Mouse (Mus musculus) sigmoid colon, adult 10 weeks (tissue): ENCODE measurements around the gene Ptges2. TPM values are rescaled to one million over a fixed set of nuclear protein-coding genes. Genes with fewer than 3 reads are reported as not detected.

Experiments
- polyA plus RNA-seq: library from polyadenylated mRNA; stranded (reverse); fragments of 350-450 nt; fragmentation: Illumina TruSeq; extraction: RNeasy Lipid Tissue Mini Kit (QIAGEN cat#74804); gene quantifications from one replicate; pipeline ENCODE4 v1.2.3, GENCODE M21; 2014; ENCODE audit warnings: low read depth, low replicate concordance

Gene Ptges2
- 1.1 TPM for polyA plus RNA-seq

GRCm38 (mm10) chr2:32395484-32395945, at the start of gene Ptges2:
Ptges2 (plus strand) TSS chr2:32395896.

GRCm38 (mm10) chr2:32352151-32353006, 43.3 kb upstream of the Ptges2 start, which contains the start of gene Ciz1:
Ciz1 (plus strand) TSS chr2:32352327.

GRCm38 (mm10) chr2:32353007-32353542, 42.6 kb upstream of the Ptges2 start, which contains the start of gene Dnm1:
Dnm1 (minus strand) TSS chr2:32353338.

GRCm38 (mm10) chr2:32381775-32382223, 13.9 kb upstream of the Ptges2 start, which contains the start of gene 1110008P14Rik:
1110008P14Rik (minus strand) TSS chr2:32381938.

GRCm38 (mm10) chr2:32387706-32388490, 7.8 kb upstream of the Ptges2 start, which contains the start of gene Lcn2:
Lcn2 (minus strand) TSS chr2:32388252.

GRCm38 (mm10) chr2:32449761-32450754, 54.4 kb downstream of the Ptges2 start, which contains the start of gene Naif1:
Naif1 (plus strand) TSS chr2:32450457.

GRCm38 (mm10) chr2:32450881-32451844, 55.5 kb downstream of the Ptges2 start, which contains the start of gene Slc25a25:
Slc25a25 (minus strand) TSS chr2:32451445.

Other genes with a start within 250 kb of the Ptges2 start
- 18.6 TPM for gene Prrc2b, start 244.8 kb upstream of the Ptges2 start, polyA plus RNA-seq
- gene Pomt1, start 159.3 kb upstream of the Ptges2 start, polyA plus RNA-seq: 6.2 TPM
- gene Uck1, start 135.7 kb upstream of the Ptges2 start, polyA plus RNA-seq: 9.4 TPM
- 21.2 TPM for gene Golga2, start 108.5 kb upstream of the Ptges2 start, polyA plus RNA-seq
- 189 TPM for gene Swi5, start 107.8 kb upstream of the Ptges2 start, polyA plus RNA-seq
- 15.1 TPM for gene Ciz1, start 43.6 kb upstream of the Ptges2 start, polyA plus RNA-seq
- gene Dnm1, start 42.6 kb upstream of the Ptges2 start, polyA plus RNA-seq: 2.1 TPM
- gene 1110008P14Rik, start 14.0 kb upstream of the Ptges2 start, polyA plus RNA-seq: 1.0 TPM
- gene Lcn2, start 7.6 kb upstream of the Ptges2 start, polyA plus RNA-seq: 1.7 TPM
- 0.82 TPM for gene Naif1, start 54.6 kb downstream of the Ptges2 start, polyA plus RNA-seq
- 2.2 TPM for gene Slc25a25, start 55.5 kb downstream of the Ptges2 start, polyA plus RNA-seq
- gene Fam102a, start 139.4 kb downstream of the Ptges2 start, polyA plus RNA-seq: 20.4 TPM
- gene Dpm2, start 175.0 kb downstream of the Ptges2 start, polyA plus RNA-seq: 3.8 TPM
- gene Pip5kl1, start 178.9 kb downstream of the Ptges2 start, polyA plus RNA-seq: not detected
- not detected for gene 9430097D07Rik, start 179.8 kb downstream of the Ptges2 start, polyA plus RNA-seq
- gene St6galnac4, start 191.2 kb downstream of the Ptges2 start, polyA plus RNA-seq: 8.4 TPM
- 109 TPM for gene St6galnac6, start 203.8 kb downstream of the Ptges2 start, polyA plus RNA-seq
- 1.3 TPM for gene Ak1, start 225.9 kb downstream of the Ptges2 start, polyA plus RNA-seq